Mouse (Mus musculus): ENCODE measurements around the gene Olfr1051.

- no peak for TF ChIP-seq POLR2A (IDR thresholded peaks at IDR 0.05; ENCODE audit: borderline replicate concordance, insufficient read depth, low read length)
- TF ChIP-seq CTCF (IDR thresholded peaks at IDR 0.05; ENCODE audit: borderline replicate concordance, insufficient read depth, low read depth, low read length), result no peak
Observed at GRCm38 (mm10) chr2:86240189-86240588, 38.7 kb downstream of the Olfr1051 start, which contains the start of gene Olfr1048.
